Mouse (Mus musculus): ENCODE data around the gene Ggcx.

The Ggcx gene

GRCm38 (mm10) chr6:72388266-72388665 lies 25.8 kb upstream of the Ggcx start:
- no peak for DNase-seq

DNA sequence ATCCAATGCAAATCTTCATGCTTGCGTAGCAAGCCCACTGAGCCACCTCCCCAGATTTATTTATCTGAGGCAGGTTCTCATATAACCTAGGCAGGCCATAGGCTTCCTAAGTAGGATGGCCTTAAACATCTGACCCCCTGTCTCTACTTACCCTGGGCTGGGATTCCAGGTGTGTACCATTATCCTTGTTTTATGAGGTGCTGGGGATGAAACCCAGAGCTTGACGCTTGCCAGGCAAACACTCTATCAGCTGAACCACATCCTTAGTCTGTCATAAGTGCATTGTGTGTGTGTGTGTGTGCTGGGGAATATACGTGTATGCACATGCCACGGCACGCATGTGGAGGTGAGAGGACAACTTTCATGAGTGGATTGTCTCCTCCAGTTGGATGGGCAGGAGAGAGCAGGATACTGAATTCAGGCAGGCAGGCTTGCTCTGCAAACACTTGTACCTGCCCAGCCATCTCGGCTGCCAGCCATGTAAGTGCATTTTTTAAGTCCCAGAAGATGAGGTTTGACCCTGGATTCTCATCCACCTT lies 25.2 kb upstream of the Ggcx start:
- DNase-seq = no peak

DNA sequence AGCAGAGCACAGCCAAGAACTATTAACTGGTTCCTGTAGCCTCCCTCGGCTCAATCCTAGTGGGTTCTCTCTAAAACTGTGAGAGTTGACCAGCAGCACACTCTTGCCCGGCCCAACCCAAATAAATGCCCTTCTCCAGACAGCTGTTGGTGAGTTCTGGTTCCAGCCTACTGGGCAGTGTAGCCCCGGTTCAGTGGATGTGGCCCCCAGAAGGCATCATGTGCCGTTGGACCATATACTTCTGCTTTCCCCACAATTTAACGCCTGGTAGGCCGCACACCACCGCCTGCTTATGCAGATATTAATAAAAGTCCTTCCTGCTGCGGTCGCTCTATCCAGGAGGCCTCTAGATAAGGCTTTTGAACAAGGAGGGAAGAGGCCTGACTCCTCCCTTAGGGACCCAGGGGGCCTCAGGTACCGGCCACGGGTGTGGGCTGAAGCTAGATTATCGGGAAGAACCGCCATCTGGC lies 24.6 kb upstream of the Ggcx start:
- DNase-seq = peak; percentile 52

GRCm38 (mm10) chr6:72389941-72390771 lies 24.0 kb upstream of the Ggcx start, which contains the start of gene Vamp8:
TSS of gene Vamp8 (minus strand) at chr6:72390703.
- DNase-seq = peak; percentile 93

DNA sequence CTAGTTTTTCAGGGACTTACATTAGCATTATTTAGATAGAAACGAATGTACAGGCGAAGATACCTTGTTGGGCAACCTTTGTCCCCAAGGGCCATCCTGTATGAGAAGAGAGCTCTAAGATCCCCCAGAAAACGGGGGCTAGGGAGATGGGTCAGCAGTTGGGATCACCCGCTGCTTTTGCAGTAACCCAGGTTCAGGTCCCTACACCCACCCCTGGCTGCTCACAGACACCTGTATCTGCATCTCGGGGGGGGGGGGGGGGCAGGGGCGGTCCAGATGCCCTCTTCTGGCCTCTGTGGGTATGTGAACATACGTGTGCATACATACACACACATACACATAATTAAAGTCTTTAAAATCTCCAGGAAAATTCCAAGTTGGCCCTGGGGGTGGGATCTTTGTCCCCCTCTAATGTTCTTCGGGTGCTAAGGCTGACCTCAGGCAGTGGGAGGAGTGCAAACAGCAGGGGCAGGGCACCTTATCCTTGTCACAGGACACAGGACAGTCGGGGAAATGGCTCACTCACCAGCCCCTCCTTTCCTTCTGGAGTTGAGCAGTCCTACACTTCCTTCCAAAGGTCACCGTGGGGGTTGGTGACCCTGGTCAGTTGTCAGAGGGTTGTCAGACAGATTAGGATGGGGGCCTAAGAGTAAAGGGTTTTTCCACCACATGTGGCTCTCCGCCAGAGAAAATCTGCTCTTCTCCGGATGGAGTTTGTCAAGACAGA lies 23.1 kb upstream of the Ggcx start:
- peak; percentile 87 for DNase-seq

- DNase-seq = no peak
Observed at GRCm38 (mm10) chr6:72392341-72392740, 21.8 kb upstream of the Ggcx start.

- DNase-seq = peak; percentile 80
Observed at GRCm38 (mm10) chr6:72396837-72397251, 17.3 kb upstream of the Ggcx start.

DNA sequence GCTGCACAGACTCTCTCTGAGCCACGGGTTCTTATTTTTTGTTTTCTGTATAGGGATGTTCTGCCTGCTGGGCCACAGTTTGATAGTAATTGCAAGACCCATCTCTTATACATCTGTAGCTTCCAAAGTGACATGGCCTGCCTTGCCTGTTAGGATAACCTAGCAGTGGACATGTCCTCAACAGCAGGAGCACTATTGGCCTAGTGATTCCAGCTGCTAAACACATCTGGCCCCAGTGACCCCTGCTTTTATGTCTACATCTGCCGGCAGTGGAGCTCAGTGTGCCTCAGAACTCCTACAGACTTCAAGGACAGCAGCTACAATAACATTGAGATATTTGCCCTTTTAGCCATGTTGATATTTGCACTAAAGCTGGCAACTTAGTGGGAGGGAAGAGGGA lies 14.1 kb upstream of the Ggcx start:
- DNase-seq = no peak

DNA sequence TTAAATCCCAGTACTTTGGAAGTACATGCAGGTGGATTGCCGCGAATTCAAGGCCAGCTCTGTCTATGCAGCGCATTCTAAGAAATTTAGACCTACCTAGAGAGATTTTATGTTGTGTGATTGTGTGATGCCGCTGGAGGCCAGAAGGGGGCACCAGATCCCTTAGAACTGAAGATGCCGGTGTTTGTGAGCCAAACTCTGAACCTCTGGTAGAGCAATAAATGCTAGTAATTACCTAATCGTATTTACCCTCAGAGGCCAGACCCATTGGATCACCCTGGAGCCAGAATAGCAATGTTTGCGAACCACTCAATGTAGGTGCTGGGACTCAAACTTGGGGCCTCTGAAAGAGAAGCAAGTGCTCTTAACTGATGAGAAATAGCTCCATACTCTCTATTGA lies 12.2 kb upstream of the Ggcx start:
- peak; percentile 95 for DNase-seq

DNA sequence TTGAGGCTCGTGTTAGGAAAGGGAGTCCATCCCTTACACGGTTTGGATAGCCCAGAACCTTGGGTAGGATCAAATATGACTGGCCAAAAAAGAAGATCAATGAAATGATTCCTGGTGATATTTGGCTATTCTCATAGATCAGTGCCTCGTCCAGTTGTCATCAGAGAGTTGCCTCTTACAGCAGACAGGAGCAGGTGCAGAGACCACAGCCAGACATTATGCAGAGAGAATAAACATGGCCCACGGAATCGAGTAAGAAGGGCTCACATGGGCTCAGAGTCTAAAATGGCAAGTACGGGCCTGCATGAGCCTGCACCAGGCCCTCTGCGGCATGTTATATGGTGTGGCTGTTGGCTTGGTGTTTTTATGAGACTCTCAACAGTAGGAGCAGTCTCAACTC lies 8.8 kb upstream of the Ggcx start:
- no peak for DNase-seq

DNA sequence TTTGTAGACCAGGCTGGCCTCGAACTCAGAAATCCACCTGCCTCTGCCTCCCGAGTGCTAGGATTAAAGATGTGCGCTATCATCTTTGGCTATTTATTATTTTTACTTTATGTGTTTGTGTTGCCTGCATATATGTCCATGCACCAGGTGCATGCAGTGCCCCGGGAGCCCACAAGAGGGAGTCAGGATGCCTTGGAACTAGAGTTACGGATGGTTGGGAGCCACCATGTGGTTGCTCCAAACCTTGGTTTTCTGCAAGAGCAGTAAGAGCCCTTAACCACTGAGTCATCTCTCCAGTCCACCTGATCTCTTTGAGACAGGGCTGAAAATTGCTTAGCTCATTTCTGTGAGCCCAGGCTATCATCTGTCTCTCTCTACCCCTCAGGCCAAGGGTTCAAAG lies 7.0 kb upstream of the Ggcx start:
- DNase-seq = peak; percentile 96

- DNase-seq = peak; percentile 91
Observed at GRCm38 (mm10) chr6:72409567-72409966, 4.5 kb upstream of the Ggcx start.

DNA sequence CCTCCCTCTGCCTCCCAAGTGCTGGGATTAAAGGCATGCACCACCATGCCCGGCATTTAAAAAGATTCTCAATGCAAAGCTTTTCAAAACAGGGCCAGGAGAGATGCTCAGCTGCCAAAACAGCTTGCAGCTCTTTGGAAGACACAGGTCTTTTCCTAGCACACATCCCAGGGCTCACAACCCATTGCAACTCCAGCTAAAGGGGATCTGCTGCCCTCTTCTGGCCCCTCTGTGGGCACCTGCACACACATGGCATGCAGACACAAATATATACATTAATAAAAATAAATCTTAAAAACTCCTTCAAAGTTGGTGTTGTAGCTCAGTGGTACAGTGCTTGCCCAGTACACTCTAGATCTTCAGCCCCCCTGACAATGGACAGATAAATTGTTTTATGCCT lies 4.1 kb upstream of the Ggcx start:
- no peak for DNase-seq

- no peak for DNase-seq
Observed at GRCm38 (mm10) chr6:72410518-72410917, 3.6 kb upstream of the Ggcx start.

DNA sequence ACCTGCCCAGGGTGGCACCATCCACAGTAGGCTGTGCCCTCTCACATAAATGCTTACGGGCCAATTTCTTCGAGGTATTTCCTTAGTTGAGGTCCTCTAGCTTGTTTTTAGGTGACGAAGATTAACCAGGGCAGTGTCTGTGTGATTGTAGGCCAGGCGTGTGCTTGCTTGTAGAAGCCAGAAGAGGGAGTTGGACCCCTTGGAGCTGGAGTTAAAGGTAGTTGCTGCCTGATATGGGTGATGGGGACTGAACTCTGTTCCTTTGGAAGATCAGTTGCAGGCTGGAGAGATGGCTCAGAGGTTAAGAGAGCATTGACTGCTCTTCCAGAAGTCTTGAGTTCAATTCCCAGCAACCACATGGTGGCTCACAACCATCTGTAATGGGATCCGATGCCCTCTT lies 1.1 kb downstream of the Ggcx start:
- no peak for DNase-seq

DNA sequence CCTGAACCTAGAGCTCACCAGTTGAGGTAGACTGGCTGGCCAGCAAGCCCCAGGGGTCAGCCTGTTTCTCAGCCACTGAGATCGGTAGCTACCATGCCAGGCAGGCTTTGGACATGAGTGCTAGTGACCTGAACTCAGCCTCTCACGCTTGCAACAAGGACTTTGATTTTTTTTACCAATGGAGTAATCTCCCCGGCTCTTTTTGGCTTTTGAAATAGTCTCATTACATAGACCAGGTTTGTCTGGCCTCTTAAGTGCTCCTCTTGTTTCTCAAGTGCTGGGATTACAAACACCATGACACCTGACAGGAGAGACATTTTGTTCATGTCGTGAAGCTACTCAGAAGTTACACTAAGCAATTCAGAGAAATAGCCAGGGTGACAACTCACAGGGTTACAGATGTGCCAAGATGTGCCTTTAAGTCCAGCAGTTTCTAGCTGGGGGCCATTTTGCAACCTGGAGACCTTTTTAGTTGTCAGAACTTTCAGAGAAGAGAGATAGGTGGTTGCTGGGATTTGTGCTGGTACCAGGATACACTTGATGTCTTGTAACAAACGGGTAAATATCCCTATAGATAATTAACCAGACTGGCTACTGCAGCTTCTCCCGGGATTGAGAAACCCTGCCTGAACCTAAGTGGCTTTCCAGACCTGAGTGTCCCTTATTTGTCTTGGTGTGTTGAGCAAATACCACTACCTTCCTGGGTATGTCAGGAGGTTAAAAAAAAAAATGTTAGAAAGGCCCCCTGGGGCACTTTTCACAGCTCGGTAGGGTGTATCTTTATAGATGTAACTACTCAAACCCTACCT lies 2.1 kb downstream of the Ggcx start:
- DNase-seq = peak; percentile 79

- DNase-seq = no peak
Observed at GRCm38 (mm10) chr6:72418279-72418678, 4.2 kb downstream of the Ggcx start.

- DNase-seq = no peak
Observed at GRCm38 (mm10) chr6:72419806-72420205, 5.7 kb downstream of the Ggcx start.

DNA sequence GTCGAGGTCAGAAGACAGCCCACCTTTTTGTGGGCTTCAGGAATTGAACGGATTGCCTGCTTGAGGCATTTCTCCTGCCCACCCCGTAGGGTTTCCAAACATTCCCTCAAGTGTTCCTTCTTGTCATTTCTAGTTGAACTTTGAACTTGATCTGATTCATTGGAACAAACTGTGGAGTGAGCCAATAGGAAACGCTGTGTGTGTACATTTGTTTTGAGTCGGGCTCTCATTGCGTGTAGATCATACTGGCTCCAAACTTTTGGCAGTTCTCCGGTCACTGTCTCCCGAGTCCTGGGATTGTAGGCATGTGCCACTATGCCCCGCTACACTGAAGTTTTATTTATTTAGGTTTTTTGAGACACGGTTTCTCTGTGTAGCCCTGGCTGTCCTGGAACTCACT lies 6.8 kb downstream of the Ggcx start:
- no peak for DNase-seq

- DNase-seq = no peak
Observed at GRCm38 (mm10) chr6:72425646-72426045, 11.5 kb downstream of the Ggcx start.

DNA sequence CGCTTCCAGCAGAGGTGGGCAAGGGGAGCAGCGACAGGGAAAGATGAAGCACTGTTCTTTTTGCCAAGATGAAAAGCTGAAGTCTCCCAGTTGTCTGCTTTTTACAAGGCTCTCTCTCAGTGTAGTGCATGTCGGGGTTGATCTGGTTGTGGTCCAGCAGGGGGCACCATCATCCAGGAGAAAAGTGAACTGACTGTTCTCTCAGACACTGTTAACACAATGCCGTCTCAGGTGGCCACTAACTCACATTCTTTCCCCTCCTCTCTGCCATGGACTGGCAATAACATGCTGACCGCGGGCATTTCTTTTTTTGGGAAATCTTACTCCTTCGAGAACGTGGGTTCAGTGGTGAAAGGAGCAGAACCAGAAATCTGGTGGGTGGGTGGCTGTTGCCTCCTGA lies 13.9 kb downstream of the Ggcx start:
- peak; percentile 86 for DNase-seq

DNA sequence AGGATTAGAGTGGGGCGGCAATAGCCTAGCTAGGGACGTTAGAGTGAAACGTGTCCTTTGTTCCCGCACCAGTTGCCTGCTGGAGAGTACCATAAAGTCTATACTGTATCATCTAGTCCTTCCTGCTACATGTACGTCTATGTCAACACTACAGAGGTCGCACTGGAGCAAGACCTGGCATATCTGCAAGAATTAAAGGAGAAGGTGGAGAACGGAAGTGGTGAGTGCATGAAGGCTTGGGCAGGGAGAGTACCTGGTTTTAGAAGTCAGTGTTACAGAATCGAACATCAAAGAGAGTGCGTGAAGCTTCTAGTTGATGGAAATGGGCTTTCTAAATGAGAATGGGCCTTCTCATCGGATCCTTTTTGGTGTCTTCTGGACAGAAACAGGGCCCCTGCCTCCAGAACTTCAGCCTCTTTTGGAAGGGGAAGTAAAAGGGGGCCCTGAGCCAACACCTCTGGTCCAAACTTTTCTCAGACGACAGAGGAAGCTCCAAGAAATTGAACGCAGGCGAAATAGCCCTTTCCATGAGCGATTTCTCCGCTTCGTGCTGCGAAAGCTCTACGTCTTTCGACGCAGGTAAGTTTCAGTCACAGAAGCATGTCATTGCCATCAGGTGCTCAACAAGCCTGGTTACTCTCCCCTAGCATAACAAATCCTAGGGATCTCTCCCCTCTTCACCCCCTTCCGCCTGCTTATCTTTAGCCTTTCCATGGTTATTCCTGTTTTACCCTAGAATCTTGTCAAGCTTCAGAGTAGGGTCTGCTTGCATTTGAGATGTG lies 15.1 kb downstream of the Ggcx start:
- no peak for DNase-seq

All from lung, postnatal 36 days (tissue).